Mouse (Mus musculus) layer of hippocampus, adult 18-20 months (tissue): ENCODE data around the gene Lrrc40. TPM values are rescaled to one million over a fixed set of nuclear protein-coding genes. Genes with fewer than 3 reads are reported as not detected.
"Not testable (repeated sequence)": the region's sequence is repeated elsewhere in the genome, so short reads cannot be mapped to it uniquely, and the experiment has no call there.

Experiments used
- DNase-seq, 2 experiments: peaks; one replicate each; pipeline ENCODE4 v3.0.0; 2022; ENCODE audit warnings: low spot score in 2 of 2
- total RNA-seq, 2 experiments: library from RNA; stranded (reverse); gene quantifications; 2 replicates each; pipeline ENCODE4 v1.2.3; 2021

Lrrc40 gene
- total RNA-seq, 2 experiments from 2014 or later: 26.0 to 29.4 TPM

DNA sequence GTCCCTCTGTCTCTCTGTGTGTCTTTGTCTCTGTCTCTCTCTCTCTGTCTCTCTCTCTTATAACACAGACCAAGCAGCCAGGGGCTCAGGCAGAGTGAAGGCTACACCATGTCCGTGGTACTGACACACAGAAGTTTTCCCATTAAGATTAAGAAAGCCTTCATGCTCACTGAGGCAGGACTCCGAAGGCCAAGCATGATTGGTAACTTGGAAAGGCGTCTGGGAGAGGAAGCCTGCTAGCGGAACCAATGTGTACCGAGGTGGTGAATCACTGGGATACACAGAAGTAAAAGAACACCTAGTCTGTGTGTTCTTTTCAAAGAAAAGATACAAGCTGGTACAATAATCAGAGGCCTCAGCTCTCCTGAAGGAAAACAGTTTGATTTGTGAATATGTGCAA lies 41.4 kb downstream of the Lrrc40 start:
- DNase-seq: no peak

DNA sequence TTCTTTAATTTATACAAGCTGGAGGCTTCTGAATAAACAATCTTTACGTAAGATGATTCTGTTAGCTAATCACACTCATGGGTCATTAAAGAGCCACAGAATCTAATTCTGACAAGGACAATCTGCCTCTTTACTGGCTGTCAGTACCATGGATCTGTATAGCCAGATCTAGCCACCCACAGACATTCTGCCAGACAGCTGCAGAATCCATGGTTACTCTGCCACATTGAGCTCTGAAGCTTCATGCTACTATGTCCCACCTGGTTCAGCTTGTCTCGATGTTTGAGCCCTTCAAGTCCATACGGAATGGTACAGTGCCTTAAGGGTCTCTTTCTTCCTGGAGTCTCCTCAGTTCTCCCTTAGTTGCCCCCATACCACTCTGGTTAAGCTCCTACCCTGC lies 55.1 kb downstream of the Lrrc40 start:
- peak; percentile 68 to 89 for DNase-seq

DNA sequence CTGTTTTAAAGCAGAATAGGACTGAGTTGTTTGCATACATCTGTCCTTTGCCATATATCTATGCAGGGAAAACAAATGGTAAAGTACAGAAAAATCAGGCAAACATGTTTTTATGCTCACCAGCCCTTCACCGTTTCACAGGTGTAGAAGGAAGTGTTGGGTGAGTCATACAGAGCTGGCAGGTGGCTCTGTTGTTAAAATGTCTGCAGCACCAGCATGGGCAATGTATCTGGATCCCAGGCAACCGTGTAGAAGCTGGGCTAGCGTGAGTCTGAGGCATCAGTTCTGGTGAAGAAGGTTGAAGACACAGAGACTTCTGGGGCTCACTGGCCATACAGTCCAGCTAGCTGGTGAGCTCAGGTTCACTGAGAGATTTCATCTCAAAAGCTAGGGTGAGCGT lies 57.5 kb downstream of the Lrrc40 start:
- peak in 1 of 2 experiments; percentile 30 for DNase-seq

DNA sequence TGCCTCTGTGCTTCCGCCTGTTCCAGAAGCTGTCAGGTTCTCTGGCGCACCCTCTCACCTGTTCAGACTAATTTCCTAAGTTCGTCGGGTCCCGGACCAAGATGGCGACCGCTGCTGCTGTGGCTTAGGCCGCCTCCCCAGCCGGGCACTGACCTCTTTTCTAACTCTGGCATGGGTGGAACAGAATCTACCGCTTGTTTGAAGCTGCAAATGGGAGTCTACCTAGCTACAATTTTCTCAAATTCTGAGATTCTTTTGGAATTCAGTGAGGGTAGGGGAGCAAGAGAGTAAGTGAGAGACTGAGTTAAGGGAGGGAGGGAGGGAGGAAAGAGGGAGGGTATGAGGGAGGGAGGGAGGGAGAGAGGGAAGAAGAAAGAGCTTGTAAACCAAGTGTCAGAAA lies 65.6 kb downstream of the Lrrc40 start:
- DNase-seq: not testable (repeated sequence)

DNA sequence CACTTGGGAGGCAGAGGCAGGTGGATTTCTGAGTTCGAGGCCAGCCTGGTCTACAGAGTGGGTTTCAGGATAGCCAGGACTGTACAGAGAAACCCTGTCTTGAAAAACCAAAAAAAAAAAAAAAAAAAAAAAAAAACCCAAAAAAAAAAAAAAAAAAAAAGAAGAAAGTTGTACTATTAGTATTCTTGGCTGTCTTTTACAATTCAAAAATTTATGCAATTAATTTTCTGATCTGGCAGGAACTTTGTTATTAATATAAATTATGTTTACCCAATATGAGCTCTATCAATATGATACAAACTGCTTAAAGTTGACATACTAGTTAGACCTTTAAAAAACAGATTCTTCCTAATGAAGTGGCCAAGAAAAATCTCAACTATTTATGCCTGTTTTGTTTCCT lies 66.1 kb downstream of the Lrrc40 start:
- not testable (repeated sequence) for DNase-seq

DNA sequence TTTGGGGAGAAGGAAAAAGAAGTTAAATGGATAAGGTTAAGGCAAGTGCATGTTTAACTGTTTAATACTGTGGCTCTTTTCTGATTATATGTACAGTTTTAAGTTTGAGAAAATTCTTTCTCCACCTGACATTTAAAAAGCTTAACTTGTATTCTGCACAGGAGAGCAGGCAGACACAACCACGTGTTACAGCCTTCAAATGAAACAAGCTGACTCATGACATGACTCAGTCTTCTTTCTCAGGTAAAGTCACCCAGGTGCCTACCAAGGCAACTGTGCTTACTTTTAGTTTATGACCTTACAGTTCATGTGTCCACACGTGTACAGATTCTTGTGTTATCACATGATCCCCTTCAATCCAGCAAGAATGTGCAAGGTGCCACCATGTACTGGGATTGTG lies 67.0 kb downstream of the Lrrc40 start:
- no peak for DNase-seq

DNA sequence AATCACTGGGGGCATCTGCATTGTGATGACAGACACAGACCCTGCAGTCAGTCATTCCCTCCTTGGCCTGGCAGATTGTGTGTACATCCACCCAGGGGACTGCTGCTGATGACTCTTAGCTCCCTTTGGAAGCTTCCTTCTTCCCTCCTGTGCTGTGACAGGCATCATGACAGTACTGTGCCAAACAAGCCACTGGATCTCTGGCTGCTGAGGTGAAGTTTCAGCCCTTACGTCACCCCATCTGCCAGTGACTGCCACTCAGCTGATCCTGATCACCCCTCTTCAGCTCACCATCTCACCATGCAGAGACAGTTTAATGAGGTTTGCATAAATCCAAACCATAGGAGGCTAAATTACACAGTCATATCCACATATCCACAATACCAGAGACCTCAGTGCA lies 68.8 kb downstream of the Lrrc40 start:
- no peak for DNase-seq

Other genes starting within 250 kb of the Lrrc40 start
- gene Cth, start 111.6 kb upstream of the Lrrc40 start, total RNA-seq: 1 to 10 TPM; 4.9 to 7.9 TPM
- gene Ankrd13c, start 89.4 kb upstream of the Lrrc40 start, total RNA-seq: 10 to 100 TPM; 93.7 to 97.6 TPM
- 100 to 1,000 TPM; 144 to 164 TPM for gene Srsf11, start within 50 bp of the Lrrc40 start, total RNA-seq